Mouse (Mus musculus) spleen, adult 2 months (tissue): ENCODE measurements around the gene Stap1.

Source experiments
- CTCF ChIP-seq: fragments of 200-500 bp; IDR thresholded peaks from 2 replicates; pipeline ENCODE4 v1.5.1; 2011; ENCODE audit warnings: mild to moderate bottlenecking, inconsistent platforms; ENCODE audit not compliant: insufficient read depth, insufficient read length, insufficient replicate concordance; ENCODE audit errors: extremely low read depth
- POLR2A ChIP-seq: fragments of 200-500 bp; IDR thresholded peaks from 2 replicates; pipeline ENCODE4 v1.6.1; 2011; ENCODE audit warnings: low read depth, low read length, inconsistent platforms

- TF ChIP-seq POLR2A, result no peak
- no peak for TF ChIP-seq CTCF
Measured at GRCm38 (mm10) chr5:86063501-86063900, 8.0 kb upstream of the Stap1 start.
